Mouse (Mus musculus) right cerebral cortex, postnatal 10 days (tissue): ENCODE measurements around the gene Ppan.

Source experiments
- DNase-seq, 2 experiments: peaks; one replicate each; pipeline ENCODE4 v3.0.0; 2021; ENCODE audit warnings: low spot score in 2 of 2

The Ppan gene

GRCm38 (mm10) chr9:20887704-20888385 is at the start of gene Ppan:
Gene Ppan, plus strand, starts transcription at chr9:20888175.
- DNase-seq: peak; percentile 98

- no peak for DNase-seq
Observed at GRCm38 (mm10) chr9:20838931-20839330, 49.0 kb upstream of the Ppan start.

GRCm38 (mm10) chr9:20842211-20842610 is 45.8 kb upstream of the Ppan start:
- no peak for DNase-seq

GRCm38 (mm10) chr9:20842670-20843069 is 45.3 kb upstream of the Ppan start:
- DNase-seq: no peak

GRCm38 (mm10) chr9:20850179-20850578 is 37.8 kb upstream of the Ppan start:
- DNase-seq: no peak

- DNase-seq: no peak
Observed at GRCm38 (mm10) chr9:20857131-20857530, 30.8 kb upstream of the Ppan start.

GRCm38 (mm10) chr9:20859926-20860325 is 28.0 kb upstream of the Ppan start:
- DNase-seq: no peak

GRCm38 (mm10) chr9:20861821-20862220 is 26.2 kb upstream of the Ppan start:
- no peak for DNase-seq

- no peak for DNase-seq
Observed at GRCm38 (mm10) chr9:20862225-20862624, 25.8 kb upstream of the Ppan start.

GRCm38 (mm10) chr9:20866879-20867278 is 21.1 kb upstream of the Ppan start:
- DNase-seq: no peak

GRCm38 (mm10) chr9:20868448-20869001 is 19.4 kb upstream of the Ppan start, which contains the start of gene A230050P20Rik:
Gene A230050P20Rik, plus strand, starts transcription at chr9:20868642.
- peak; percentile 86 to 91 for DNase-seq

- DNase-seq: peak in 1 of 2 experiments; percentile 56
Observed at GRCm38 (mm10) chr9:20869246-20869645, 18.7 kb upstream of the Ppan start.

GRCm38 (mm10) chr9:20870211-20871173 is 17.5 kb upstream of the Ppan start:
- DNase-seq: no peak

GRCm38 (mm10) chr9:20872991-20873390 is 15.0 kb upstream of the Ppan start:
- DNase-seq: peak in 1 of 2 experiments; percentile 35

- peak; percentile 33 for DNase-seq
Observed at GRCm38 (mm10) chr9:20873521-20873920, 14.5 kb upstream of the Ppan start.

- peak; percentile 37 to 52 for DNase-seq
Observed at GRCm38 (mm10) chr9:20875021-20875790, 12.8 kb upstream of the Ppan start.

- peak; percentile 33 to 46 for DNase-seq
Observed at GRCm38 (mm10) chr9:20876318-20877117, 11.5 kb upstream of the Ppan start.

- DNase-seq: peak in 1 of 2 experiments; percentile 36
Observed at GRCm38 (mm10) chr9:20877118-20878040, 10.6 kb upstream of the Ppan start.

GRCm38 (mm10) chr9:20878041-20878709 is 9.8 kb upstream of the Ppan start:
- DNase-seq: peak; percentile 100
